Mouse (Mus musculus): ENCODE measurements around the gene Ssh3. TPM values are rescaled to one million over a fixed set of nuclear protein-coding genes. Genes with fewer than 3 reads are reported as not detected.

The Ssh3 gene
- polyA plus RNA-seq, 1 experiment from 2014 or later: 5.9 TPM

GRCm38 (mm10) chr19:4301735-4302651, 33.0 kb upstream of the Ssh3 start:
- peak overlapping the region; percentile 27 for H3K4me3 ChIP-seq
- H3K9me3 ChIP-seq: no peaks in the 10 kb centered on the region
- DNase-seq (ENCODE audit: low spot score): peak; percentile 15
- H3K27ac ChIP-seq: peak overlapping the region; percentile 54
- H3K27me3 ChIP-seq (ENCODE audit: insufficient read depth, poor library complexity, severe bottlenecking): no peaks in the 10 kb centered on the region
- WGBS: 51% methylated on average over 21 of the region's 21 CpGs
- peaks cover 70% of the 10 kb centered on the region for H3K4me1 ChIP-seq (replicated peaks)
- H3K36me3 ChIP-seq: peaks cover 14% of the 10 kb centered on the region; the same call in 1 of the 2 replicates

GRCm38 (mm10) chr19:4300852-4301734, 32.1 kb upstream of the Ssh3 start:
- Histone ChIP-seq H3K4me3 (peak overlapping the region; percentile 27; the same call in 1 of the 2 replicates), H3K4me1 (replicated peaks) (peaks cover 67% of the 10 kb centered on the region), H3K36me3 (peaks cover 23% of the 10 kb centered on the region; the same call in 1 of the 2 replicates), H3K27me3 (ENCODE audit: insufficient read depth, poor library complexity, severe bottlenecking) (no peaks in the 10 kb centered on the region), H3K9me3 (no peaks in the 10 kb centered on the region), H3K27ac (peak overlapping the region; percentile 54)
- WGBS: 79% methylated on average over 11 of the region's 11 CpGs
- no peak for DNase-seq (ENCODE audit: low spot score)

- 55% methylated on average over 7 of the region's 7 CpGs for WGBS
- peak overlapping the region; percentile 53 for H3K27ac ChIP-seq
- peaks cover 64% of the 10 kb centered on the region for H3K4me1 ChIP-seq (replicated peaks)
- DNase-seq (ENCODE audit: low spot score): no peak
- no peaks in the 10 kb centered on the region for H3K9me3 ChIP-seq
- H3K4me3 ChIP-seq: no peak overlapping the region
- H3K36me3 ChIP-seq: peaks cover 30% of the 10 kb centered on the region
- no peaks in the 10 kb centered on the region for H3K27me3 ChIP-seq (ENCODE audit: insufficient read depth, poor library complexity, severe bottlenecking)
These were observed 31.3 kb upstream of the Ssh3 start for GRCm38 (mm10) chr19:4300271-4300704.

GRCm38 (mm10) chr19:4299574-4300270, 30.7 kb upstream of the Ssh3 start:
- WGBS: 84% methylated on average over 6 of the region's 6 CpGs
- Histone ChIP-seq H3K27ac (peak overlapping the region; percentile 53), H3K4me1 (replicated peaks) (peaks cover 58% of the 10 kb centered on the region), H3K36me3 (peaks cover 35% of the 10 kb centered on the region), H3K9me3 (no peaks in the 10 kb centered on the region), H3K27me3 (ENCODE audit: insufficient read depth, poor library complexity, severe bottlenecking) (no peaks in the 10 kb centered on the region), H3K4me3 (no peak overlapping the region)
- no peak for DNase-seq (ENCODE audit: low spot score)

GRCm38 (mm10) chr19:4299126-4299525, 30.1 kb upstream of the Ssh3 start:
- H3K36me3 ChIP-seq: peaks cover 41% of the 10 kb centered on the region
- DNase-seq (ENCODE audit: low spot score): no peak
- no peaks in the 10 kb centered on the region for H3K27me3 ChIP-seq (ENCODE audit: insufficient read depth, poor library complexity, severe bottlenecking)
- peaks cover 52% of the 10 kb centered on the region for H3K4me1 ChIP-seq (replicated peaks)
- no peak overlapping the region for H3K27ac ChIP-seq
- 92% methylated on average over 7 of the region's 7 CpGs for WGBS
- H3K9me3 ChIP-seq: no peaks in the 10 kb centered on the region
- no peak overlapping the region for H3K4me3 ChIP-seq

- H3K27me3 ChIP-seq (ENCODE audit: insufficient read depth, poor library complexity, severe bottlenecking): no peaks in the 10 kb centered on the region
- H3K27ac ChIP-seq: no peak overlapping the region
- peaks cover 46% of the 10 kb centered on the region for H3K4me1 ChIP-seq (replicated peaks)
- peaks cover 47% of the 10 kb centered on the region for H3K36me3 ChIP-seq
- 91% methylated on average over 17 of the region's 17 CpGs for WGBS
- no peak overlapping the region for H3K4me3 ChIP-seq
- DNase-seq (ENCODE audit: low spot score): no peak
- no peaks in the 10 kb centered on the region for H3K9me3 ChIP-seq
These were observed 29.5 kb upstream of the Ssh3 start for GRCm38 (mm10) chr19:4298322-4299121.

GRCm38 (mm10) chr19:4297851-4298250, 28.9 kb upstream of the Ssh3 start:
- Histone ChIP-seq H3K27me3 (ENCODE audit: insufficient read depth, poor library complexity, severe bottlenecking) (no peaks in the 10 kb centered on the region), H3K36me3 (peaks cover 54% of the 10 kb centered on the region), H3K4me1 (replicated peaks) (peaks cover 39% of the 10 kb centered on the region), H3K9me3 (no peaks in the 10 kb centered on the region), H3K4me3 (no peak overlapping the region), H3K27ac (no peak overlapping the region)
- 91% methylated on average over 5 of the region's 5 CpGs for WGBS
- no peak for DNase-seq (ENCODE audit: low spot score)

GRCm38 (mm10) chr19:4296611-4297010, 27.6 kb upstream of the Ssh3 start:
- Histone ChIP-seq H3K27me3 (ENCODE audit: insufficient read depth, poor library complexity, severe bottlenecking) (no peaks in the 10 kb centered on the region), H3K36me3 (peaks cover 66% of the 10 kb centered on the region), H3K27ac (peak overlapping the region; percentile 23; the same call in 1 of the 2 replicates), H3K9me3 (no peaks in the 10 kb centered on the region), H3K4me1 (replicated peaks) (peaks cover 27% of the 10 kb centered on the region), H3K4me3 (no peak overlapping the region)
- WGBS: 94% methylated on average over 2 of the region's 2 CpGs
- no peak for DNase-seq (ENCODE audit: low spot score)

- Histone ChIP-seq H3K27ac (no peak overlapping the region), H3K36me3 (peaks cover 79% of the 10 kb centered on the region), H3K4me1 (replicated peaks) (peaks cover 22% of the 10 kb centered on the region), H3K9me3 (no peaks in the 10 kb centered on the region), H3K4me3 (no peak overlapping the region), H3K27me3 (ENCODE audit: insufficient read depth, poor library complexity, severe bottlenecking) (no peaks in the 10 kb centered on the region)
- no peak for DNase-seq (ENCODE audit: low spot score)
- 94% methylated on average over 4 of the region's 4 CpGs for WGBS
These were observed 26.4 kb upstream of the Ssh3 start for GRCm38 (mm10) chr19:4295391-4295790.

- Histone ChIP-seq H3K27ac (0 out of 2 replicates have a peak overlapping the region, but pooled peaks have one; percentile 1), H3K36me3 (peaks cover 87% of the 10 kb centered on the region), H3K9me3 (no peaks in the 10 kb centered on the region), H3K27me3 (ENCODE audit: insufficient read depth, poor library complexity, severe bottlenecking) (no peaks in the 10 kb centered on the region), H3K4me1 (replicated peaks) (peaks cover 13% of the 10 kb centered on the region; the same call in 1 of the 2 replicates), H3K4me3 (no peak overlapping the region)
- WGBS: 69% methylated on average over 14 of the region's 14 CpGs
- no peak for DNase-seq (ENCODE audit: low spot score)
These were observed 25.6 kb upstream of the Ssh3 start for GRCm38 (mm10) chr19:4294381-4295097.

GRCm38 (mm10) chr19:4291161-4291560, 22.2 kb upstream of the Ssh3 start:
- 91% methylated on average over 11 of the region's 11 CpGs for WGBS
- H3K4me1 ChIP-seq (replicated peaks): 0 out of 2 replicates have a peak, but pooled peaks cover 7% of the 10 kb centered on the region
- no peaks in the 10 kb centered on the region for H3K9me3 ChIP-seq
- H3K27me3 ChIP-seq (ENCODE audit: insufficient read depth, poor library complexity, severe bottlenecking): no peaks in the 10 kb centered on the region
- no peak overlapping the region for H3K4me3 ChIP-seq
- no peak overlapping the region for H3K27ac ChIP-seq
- DNase-seq (ENCODE audit: low spot score): no peak
- peaks cover 99% of the 10 kb centered on the region for H3K36me3 ChIP-seq
